Mouse (Mus musculus) splenic B cell, adult 2 months (primary cell): ENCODE measurements at regions not wholly inside any gene's neighbourhood (a gene's known extent, or its start where the extent isn't known, plus 50 kb on each side); places are given as distances from the start of the nearest gene placed in this dataset.

Experiments used
- DNase-seq: peaks from one replicate; pipeline ENCODE4 v3.0.0-alpha.2; 2011; ENCODE audit warnings: low read depth, low spot score
- H3K27me3 ChIP-seq: 2 replicates; pipeline ENCODE4 v1.6.1; 2012; ENCODE audit warnings: mild to moderate bottlenecking, low read length, moderate library complexity, mixed read lengths; ENCODE audit not compliant: control insufficient read depth, poor library complexity, insufficient read depth, severe bottlenecking
- H3K36me3 ChIP-seq: 2 replicates; pipeline ENCODE4 v1.6.1; 2012; ENCODE audit warnings: mild to moderate bottlenecking, low read length, moderate library complexity, mixed read lengths; ENCODE audit not compliant: control insufficient read depth, poor library complexity, insufficient read depth, severe bottlenecking

- Histone ChIP-seq H3K27me3 (peaks cover 2% of the 10 kb centered on the region; the same call in 1 of the 2 replicates), H3K36me3 (no peaks in the 10 kb centered on the region)
- no peak for DNase-seq
These were observed 92.9 kb downstream of the Pax1 start for GRCm38 (mm10) chr2:147454362-147455257.
